Mouse (Mus musculus): ENCODE data around the gene Zfp277. TPM values are rescaled to one million over a fixed set of nuclear protein-coding genes. Genes with fewer than 3 reads are reported as not detected.

Gene Zfp277
- polyA plus RNA-seq, 1 experiment from 2014 or later: 8.3 TPM

DNA sequence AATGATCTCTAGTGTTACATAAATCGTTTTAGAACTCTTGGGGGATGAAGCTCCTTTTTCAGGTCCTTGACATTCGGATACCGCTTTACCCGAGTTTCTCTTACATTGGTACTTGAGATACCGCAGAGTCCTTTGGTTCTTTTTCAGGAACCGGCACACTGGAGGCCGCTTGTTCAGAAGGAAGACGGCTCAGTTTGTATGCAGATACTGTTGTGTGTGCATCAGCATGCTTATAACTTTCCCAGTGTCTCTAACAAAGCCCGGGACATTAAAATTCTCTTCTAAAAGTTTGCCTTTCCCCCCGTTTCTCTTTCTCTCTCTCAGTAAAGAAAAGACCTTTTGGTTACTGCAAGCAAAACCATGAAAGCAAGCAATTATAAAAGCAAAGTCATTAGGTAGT lies 45.9 kb downstream of the Zfp277 start:
- no peak for DNase-seq
- Histone ChIP-seq H3K36me3 (replicated peaks; ENCODE audit: insufficient read depth, low read length) (no peaks in the 10 kb centered on the region), H3K4me3 (ENCODE audit: low read depth, low read length) (no peak overlapping the region), H3K9me3 (ENCODE audit: low read length) (peaks cover 3% of the 10 kb centered on the region), H3K4me1 (ENCODE audit: insufficient read depth) (no peaks in the 10 kb centered on the region), H3K9ac (replicated peaks) (no peak overlapping the region), H3K27me3 (ENCODE audit: insufficient read depth, low read length) (no peaks in the 10 kb centered on the region), H3K27ac (ENCODE audit: low read depth) (no peak overlapping the region), H3K4me2 (ENCODE audit: low read depth, low read length) (no peak overlapping the region)
- TF ChIP-seq CTCF (IDR thresholded peaks at IDR 0.05; ENCODE audit: low read depth) (no peak), EP300 (IDR thresholded peaks at IDR 0.05; ENCODE audit: low read depth) (no peak)
- 86% methylated on average over 10 of the region's 10 CpGs for WGBS (ENCODE audit: insufficient replicate concordance)
- no peak for ATAC-seq

GRCm38 (mm10) chr12:40399386-40399785 lies 46.3 kb downstream of the Zfp277 start:
- WGBS (ENCODE audit: insufficient replicate concordance): 91% methylated on average over 2 of the region's 2 CpGs
- DNase-seq: no peak
- no peak overlapping the region for H3K9ac ChIP-seq (replicated peaks)
- no peaks in the 10 kb centered on the region for H3K27me3 ChIP-seq (ENCODE audit: insufficient read depth, low read length)
- TF ChIP-seq CTCF (IDR thresholded peaks at IDR 0.05; ENCODE audit: low read depth) (no peak), EP300 (IDR thresholded peaks at IDR 0.05; ENCODE audit: low read depth) (no peak)
- H3K4me2 ChIP-seq (ENCODE audit: low read depth, low read length): no peak overlapping the region
- no peaks in the 10 kb centered on the region for H3K36me3 ChIP-seq (replicated peaks; ENCODE audit: insufficient read depth, low read length)
- no peak overlapping the region for H3K27ac ChIP-seq (ENCODE audit: low read depth)
- H3K4me3 ChIP-seq (ENCODE audit: low read depth, low read length): no peak overlapping the region
- ATAC-seq: no peak
- peaks cover 3% of the 10 kb centered on the region for H3K9me3 ChIP-seq (ENCODE audit: low read length)
- H3K4me1 ChIP-seq (ENCODE audit: insufficient read depth): no peaks in the 10 kb centered on the region

DNA sequence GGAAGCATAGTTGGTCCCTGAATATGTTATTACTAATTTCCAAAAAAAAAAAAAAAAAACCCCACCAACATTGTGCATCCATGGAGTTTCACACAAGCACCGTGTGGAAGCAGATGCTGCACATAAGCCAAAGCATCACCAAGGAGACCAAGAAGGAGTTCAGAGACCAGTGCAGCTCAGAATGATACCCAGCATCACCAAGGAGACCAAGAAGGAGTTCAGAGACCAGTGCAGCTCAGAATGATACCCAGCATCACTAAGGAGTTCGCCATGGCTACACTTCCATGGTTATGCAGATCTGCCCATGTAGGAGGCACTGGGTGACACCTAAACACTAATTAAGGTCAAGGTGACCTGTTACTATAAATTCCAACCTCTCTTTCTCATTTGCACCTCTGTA lies 46.8 kb downstream of the Zfp277 start:
- no peak for DNase-seq
- Histone ChIP-seq H3K27ac (ENCODE audit: low read depth) (no peak overlapping the region), H3K36me3 (replicated peaks; ENCODE audit: insufficient read depth, low read length) (no peaks in the 10 kb centered on the region), H3K4me3 (ENCODE audit: low read depth, low read length) (no peak overlapping the region), H3K4me2 (ENCODE audit: low read depth, low read length) (no peak overlapping the region), H3K9ac (replicated peaks) (no peak overlapping the region), H3K4me1 (ENCODE audit: insufficient read depth) (no peaks in the 10 kb centered on the region), H3K9me3 (ENCODE audit: low read length) (peaks cover 3% of the 10 kb centered on the region), H3K27me3 (ENCODE audit: insufficient read depth, low read length) (no peaks in the 10 kb centered on the region)
- WGBS (ENCODE audit: insufficient replicate concordance): 85% methylated on average over 2 of the region's 2 CpGs
- no peak for ATAC-seq
- TF ChIP-seq CTCF (IDR thresholded peaks at IDR 0.05; ENCODE audit: low read depth) (no peak), EP300 (IDR thresholded peaks at IDR 0.05; ENCODE audit: low read depth) (no peak)

DNA sequence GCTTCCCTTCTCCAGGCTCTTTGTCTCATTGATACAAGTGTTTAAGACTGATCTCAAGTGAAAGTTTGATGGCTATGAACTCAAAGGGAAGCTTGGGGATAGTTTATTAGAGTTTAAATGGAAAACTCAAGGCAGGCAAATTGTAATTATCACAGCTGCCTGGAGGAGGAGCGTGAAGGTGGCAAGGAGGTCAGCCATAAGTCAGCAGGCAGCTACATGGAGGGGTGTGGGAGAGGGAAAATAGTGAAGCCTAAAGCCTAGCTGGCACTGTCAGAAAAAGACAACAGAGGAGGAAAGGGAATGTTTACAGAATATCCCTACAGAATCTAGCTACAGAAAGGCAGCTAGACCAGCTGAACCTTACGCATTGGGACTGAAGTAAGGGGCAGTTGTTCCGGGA lies 52.8 kb downstream of the Zfp277 start:
- TF ChIP-seq EP300 (IDR thresholded peaks at IDR 0.05; ENCODE audit: low read depth) (no peak), CTCF (IDR thresholded peaks at IDR 0.05; ENCODE audit: low read depth) (no peak)
- H3K36me3 ChIP-seq (replicated peaks; ENCODE audit: insufficient read depth, low read length): no peaks in the 10 kb centered on the region
- H3K9me3 ChIP-seq (ENCODE audit: low read length): no peaks in the 10 kb centered on the region
- H3K27ac ChIP-seq (ENCODE audit: low read depth): no peak overlapping the region
- no peak overlapping the region for H3K4me2 ChIP-seq (ENCODE audit: low read depth, low read length)
- no peak for ATAC-seq
- no peak overlapping the region for H3K4me3 ChIP-seq (ENCODE audit: low read depth, low read length)
- H3K4me1 ChIP-seq (ENCODE audit: insufficient read depth): no peaks in the 10 kb centered on the region
- DNase-seq: no peak
- no peak overlapping the region for H3K9ac ChIP-seq (replicated peaks)
- 77% methylated on average over 3 of the region's 3 CpGs for WGBS (ENCODE audit: insufficient replicate concordance)
- H3K27me3 ChIP-seq (ENCODE audit: insufficient read depth, low read length): no peaks in the 10 kb centered on the region

- H3K27ac ChIP-seq (ENCODE audit: low read depth): no peak overlapping the region
- no peak for TF ChIP-seq CTCF (IDR thresholded peaks at IDR 0.05; ENCODE audit: low read depth)
- no peak for TF ChIP-seq EP300 (IDR thresholded peaks at IDR 0.05; ENCODE audit: low read depth)
- no peaks in the 10 kb centered on the region for H3K27me3 ChIP-seq (ENCODE audit: insufficient read depth, low read length)
- H3K4me1 ChIP-seq (ENCODE audit: insufficient read depth): no peaks in the 10 kb centered on the region
- H3K9me3 ChIP-seq (ENCODE audit: low read length): no peaks in the 10 kb centered on the region
- H3K4me3 ChIP-seq (ENCODE audit: low read depth, low read length): no peak overlapping the region
- ATAC-seq (no peak), DNase-seq (no peak)
- H3K4me2 ChIP-seq (ENCODE audit: low read depth, low read length): no peak overlapping the region
- no peaks in the 10 kb centered on the region for H3K36me3 ChIP-seq (replicated peaks; ENCODE audit: insufficient read depth, low read length)
- 92% methylated on average over 1 of the region's 1 CpGs for WGBS (ENCODE audit: insufficient replicate concordance)
- no peak overlapping the region for H3K9ac ChIP-seq (replicated peaks)
Observed at GRCm38 (mm10) chr12:40391262-40391661, 54.4 kb downstream of the Zfp277 start.

- Histone ChIP-seq H3K4me1 (ENCODE audit: insufficient read depth) (no peaks in the 10 kb centered on the region), H3K27ac (ENCODE audit: low read depth) (no peak overlapping the region), H3K36me3 (replicated peaks; ENCODE audit: insufficient read depth, low read length) (no peaks in the 10 kb centered on the region), H3K4me3 (ENCODE audit: low read depth, low read length) (no peak overlapping the region), H3K9me3 (ENCODE audit: low read length) (no peaks in the 10 kb centered on the region), H3K9ac (replicated peaks) (no peak overlapping the region), H3K27me3 (ENCODE audit: insufficient read depth, low read length) (no peaks in the 10 kb centered on the region), H3K4me2 (ENCODE audit: low read depth, low read length) (no peak overlapping the region)
- WGBS (ENCODE audit: insufficient replicate concordance): 75% methylated on average over 5 of the region's 5 CpGs
- DNase-seq (no peak), ATAC-seq (no peak)
- TF ChIP-seq CTCF (IDR thresholded peaks at IDR 0.05; ENCODE audit: low read depth) (no peak), EP300 (IDR thresholded peaks at IDR 0.05; ENCODE audit: low read depth) (no peak)
Observed at GRCm38 (mm10) chr12:40387786-40388185, 57.9 kb downstream of the Zfp277 start.

- TF ChIP-seq EP300 (IDR thresholded peaks at IDR 0.05; ENCODE audit: low read depth): no peak
- no peak for TF ChIP-seq CTCF (IDR thresholded peaks at IDR 0.05; ENCODE audit: low read depth)
- H3K4me2 ChIP-seq (ENCODE audit: low read depth, low read length): no peak overlapping the region
- H3K9ac ChIP-seq (replicated peaks): no peak overlapping the region
- H3K9me3 ChIP-seq (ENCODE audit: low read length): no peaks in the 10 kb centered on the region
- ATAC-seq (no peak), DNase-seq (no peak)
- WGBS (ENCODE audit: insufficient replicate concordance): 88% methylated on average over 4 of the region's 4 CpGs
- H3K27me3 ChIP-seq (ENCODE audit: insufficient read depth, low read length): no peaks in the 10 kb centered on the region
- no peak overlapping the region for H3K27ac ChIP-seq (ENCODE audit: low read depth)
- H3K4me1 ChIP-seq (ENCODE audit: insufficient read depth): no peaks in the 10 kb centered on the region
- no peak overlapping the region for H3K4me3 ChIP-seq (ENCODE audit: low read depth, low read length)
- H3K36me3 ChIP-seq (replicated peaks; ENCODE audit: insufficient read depth, low read length): no peaks in the 10 kb centered on the region
Observed at GRCm38 (mm10) chr12:40385301-40385700, 60.4 kb downstream of the Zfp277 start.

Measured in liver, postnatal 0 days (tissue).